Mouse (Mus musculus): ENCODE measurements around the gene Gm7694. TPM values are rescaled to one million over a fixed set of nuclear protein-coding genes. Genes with fewer than 3 reads are reported as not detected.

The Gm7694 gene
- polyA plus RNA-seq, 1 experiment from 2014 or later = 2.2 TPM

DNA sequence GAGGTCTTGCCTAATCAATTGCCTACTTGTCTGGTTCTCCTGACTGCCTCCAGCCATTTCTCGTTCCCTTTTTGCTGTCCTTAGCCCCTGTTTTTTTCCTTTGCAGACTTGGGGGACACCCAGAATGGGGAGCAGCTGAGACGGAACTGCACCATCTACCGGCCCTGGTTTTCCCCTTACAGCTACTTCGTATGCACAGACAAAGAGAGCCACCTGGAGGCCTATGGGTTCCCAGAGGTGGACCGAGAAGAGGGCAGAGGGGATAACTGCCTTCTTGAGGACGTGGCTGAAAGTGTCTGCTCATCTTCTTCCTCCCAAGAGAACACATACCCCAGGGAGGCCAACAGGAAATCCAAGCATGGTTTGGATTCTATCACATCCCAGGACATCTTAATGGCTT is 5.3 kb upstream of the Gm7694 start:
- Histone ChIP-seq H3K36me3 (no peaks in the 10 kb centered on the region; the same call in 1 of the 2 replicates), H3K27me3 (no peaks in the 10 kb centered on the region), H3K4me2 (no peak overlapping the region), H3K4me3 (no peak overlapping the region), H3K27ac (no peak overlapping the region), H3K9ac (no peak overlapping the region), H3K9me3 (no peaks in the 10 kb centered on the region), H3K4me1 (replicated peaks) (no peaks in the 10 kb centered on the region)
- 78% methylated on average over 6 of the region's 6 CpGs for WGBS
- ATAC-seq (ENCODE audit: low FRiP score) = no peak

DNA sequence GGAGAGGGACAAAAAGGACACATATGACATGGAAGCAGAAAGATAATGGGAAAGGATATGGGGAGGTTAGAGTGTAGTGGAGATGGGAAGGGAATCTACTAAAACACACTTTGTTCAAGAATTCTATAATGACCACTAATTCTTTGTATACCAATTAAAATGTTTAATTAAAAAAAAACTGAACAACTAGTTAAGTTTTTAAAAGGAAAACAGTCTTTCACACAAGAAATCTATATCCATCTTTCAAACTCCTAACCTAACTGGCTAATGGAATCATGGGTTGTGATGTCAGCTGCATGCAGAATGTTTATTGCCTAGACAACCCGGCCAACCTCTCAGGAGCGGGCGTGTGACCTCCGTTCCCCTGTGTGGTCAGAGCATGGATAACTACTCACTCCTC is 2.4 kb upstream of the Gm7694 start, which contains the start of gene Spata46:
TSS of gene Spata46 (plus strand) at position 301 of the 400 bp plus-strand sequence.
- no peak within 1 kb of the TSS for H3K4me2 ChIP-seq
- no peak within 1 kb of the TSS for H3K4me3 ChIP-seq
- ATAC-seq (ENCODE audit: low FRiP score) = no peak
- no peak within 1 kb of the TSS for H3K9ac ChIP-seq
- no peaks in the 10 kb centered on the region for H3K9me3 ChIP-seq
- 94% methylated on average over 4 of the region's 4 CpGs for WGBS
- no peaks in the 10 kb centered on the region for H3K4me1 ChIP-seq (replicated peaks)
- no peaks in the 10 kb centered on the region for H3K36me3 ChIP-seq
- H3K27ac ChIP-seq = no peak within 1 kb of the TSS
- H3K27me3 ChIP-seq = no peaks in the 10 kb centered on the region

DNA sequence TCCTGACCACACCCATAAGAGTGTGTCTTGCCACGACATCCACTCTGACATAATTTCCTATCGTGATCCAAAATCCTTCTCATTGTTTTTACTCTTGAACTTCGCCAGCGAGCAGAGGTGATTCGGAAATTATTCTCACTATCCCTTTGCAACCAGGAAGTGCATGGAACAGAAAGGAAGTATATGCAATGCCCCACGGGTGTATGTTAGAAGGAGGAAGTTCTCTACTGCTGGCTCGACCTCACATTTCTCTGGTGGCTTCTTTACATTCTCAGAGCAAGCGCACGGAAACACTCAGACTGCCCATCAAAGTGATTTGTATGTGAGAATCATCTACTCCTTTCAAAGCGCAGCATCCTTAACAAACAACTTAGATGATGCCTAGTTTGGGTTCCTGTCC is 1.1 kb downstream of the Gm7694 start:
- Histone ChIP-seq H3K4me1 (replicated peaks) (no peaks in the 10 kb centered on the region), H3K9ac (no peak overlapping the region), H3K4me2 (no peak overlapping the region), H3K9me3 (no peaks in the 10 kb centered on the region), H3K27ac (no peak overlapping the region), H3K4me3 (no peak overlapping the region), H3K27me3 (no peaks in the 10 kb centered on the region), H3K36me3 (no peaks in the 10 kb centered on the region)
- WGBS = 91% methylated on average over 10 of the region's 10 CpGs
- ATAC-seq (ENCODE audit: low FRiP score) = no peak

DNA sequence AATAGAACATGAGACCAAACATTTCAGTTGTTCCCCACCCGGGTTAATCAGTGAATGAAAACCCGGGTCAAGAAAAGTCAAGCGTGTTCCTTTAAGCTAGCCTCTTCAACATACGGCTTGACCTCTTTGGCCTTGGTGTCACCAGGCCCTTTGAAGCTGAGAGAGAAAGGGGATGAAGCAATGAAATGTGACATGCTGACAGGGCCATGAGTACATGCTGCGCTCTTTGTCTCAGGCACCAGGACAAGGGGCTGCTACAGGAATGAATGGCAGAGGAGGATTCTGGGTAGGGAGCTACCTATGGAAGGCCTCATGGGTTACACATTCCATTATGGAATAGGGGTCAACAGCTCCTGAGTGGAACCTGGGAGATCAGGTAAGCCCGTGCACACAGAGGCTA is 3.0 kb downstream of the Gm7694 start:
- H3K4me3 ChIP-seq = no peak overlapping the region
- no peaks in the 10 kb centered on the region for H3K9me3 ChIP-seq
- 0 out of 2 replicates have a peak, but pooled peaks cover 4% of the 10 kb centered on the region for H3K36me3 ChIP-seq
- no peak overlapping the region for H3K9ac ChIP-seq
- 37% methylated on average over 6 of the region's 6 CpGs for WGBS
- H3K4me1 ChIP-seq (replicated peaks) = no peaks in the 10 kb centered on the region
- H3K27ac ChIP-seq = no peak overlapping the region
- H3K4me2 ChIP-seq = no peak overlapping the region
- ATAC-seq (ENCODE audit: low FRiP score) = no peak
- H3K27me3 ChIP-seq = no peaks in the 10 kb centered on the region

DNA sequence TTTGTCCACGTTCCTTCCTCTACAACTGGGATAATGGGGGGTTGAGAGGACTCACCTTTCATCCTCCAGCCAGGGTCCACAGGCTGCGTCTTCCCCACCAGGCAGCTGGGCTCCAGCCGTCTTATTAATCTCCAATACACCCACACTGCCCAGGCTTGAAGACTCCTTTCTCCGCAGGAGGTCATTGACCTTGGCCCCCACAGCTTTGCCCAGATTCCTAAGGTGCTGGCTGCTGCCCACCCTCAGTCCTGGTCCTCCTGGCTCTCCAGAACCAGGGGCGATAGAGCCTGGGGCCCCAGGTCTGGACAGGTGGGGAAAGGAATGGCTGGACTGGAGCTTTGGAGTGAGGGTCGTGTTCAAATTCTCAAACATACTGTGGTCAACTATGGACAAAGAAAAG is 3.7 kb downstream of the Gm7694 start:
- WGBS = 63% methylated on average over 6 of the region's 6 CpGs
- Histone ChIP-seq H3K36me3 (0 out of 2 replicates have a peak, but pooled peaks cover 4% of the 10 kb centered on the region), H3K4me1 (replicated peaks) (no peaks in the 10 kb centered on the region)

DNA sequence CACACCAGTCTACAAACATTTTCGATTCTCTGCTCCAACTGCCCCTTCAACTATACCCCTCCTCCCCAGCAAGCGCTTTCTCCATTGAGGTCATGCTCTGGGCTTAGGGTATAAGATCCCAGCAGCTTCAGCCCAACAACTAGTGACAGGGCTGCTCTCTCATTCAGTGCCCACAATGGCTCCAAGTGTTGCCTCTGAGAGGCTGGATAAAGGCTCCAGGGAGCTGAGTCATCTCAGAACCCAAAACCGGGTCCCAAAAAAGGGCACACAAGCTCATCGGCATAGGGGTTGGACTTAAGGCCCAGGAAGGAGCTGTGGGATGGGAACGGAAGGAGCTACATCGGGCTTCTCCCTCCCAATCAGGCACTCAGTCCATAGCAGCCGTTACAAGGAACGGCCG is 4.4 kb downstream of the Gm7694 start:
- Histone ChIP-seq H3K9ac (no peak overlapping the region), H3K36me3 (0 out of 2 replicates have a peak, but pooled peaks cover 4% of the 10 kb centered on the region), H3K9me3 (no peaks in the 10 kb centered on the region), H3K27me3 (no peaks in the 10 kb centered on the region), H3K4me2 (no peak overlapping the region), H3K27ac (no peak overlapping the region), H3K4me3 (no peak overlapping the region), H3K4me1 (replicated peaks) (no peaks in the 10 kb centered on the region)
- 95% methylated on average over 9 of the region's 9 CpGs for WGBS
- no peak for ATAC-seq (ENCODE audit: low FRiP score)

More for the DNA sequence above, 3.7 kb downstream of the Gm7694 start:
- H3K9ac ChIP-seq = no peak overlapping the region
- no peaks in the 10 kb centered on the region for H3K27me3 ChIP-seq
- no peaks in the 10 kb centered on the region for H3K9me3 ChIP-seq
- no peak for ATAC-seq (ENCODE audit: low FRiP score)
- no peak overlapping the region for H3K4me3 ChIP-seq
- H3K27ac ChIP-seq = no peak overlapping the region
- no peak overlapping the region for H3K4me2 ChIP-seq

DNA sequence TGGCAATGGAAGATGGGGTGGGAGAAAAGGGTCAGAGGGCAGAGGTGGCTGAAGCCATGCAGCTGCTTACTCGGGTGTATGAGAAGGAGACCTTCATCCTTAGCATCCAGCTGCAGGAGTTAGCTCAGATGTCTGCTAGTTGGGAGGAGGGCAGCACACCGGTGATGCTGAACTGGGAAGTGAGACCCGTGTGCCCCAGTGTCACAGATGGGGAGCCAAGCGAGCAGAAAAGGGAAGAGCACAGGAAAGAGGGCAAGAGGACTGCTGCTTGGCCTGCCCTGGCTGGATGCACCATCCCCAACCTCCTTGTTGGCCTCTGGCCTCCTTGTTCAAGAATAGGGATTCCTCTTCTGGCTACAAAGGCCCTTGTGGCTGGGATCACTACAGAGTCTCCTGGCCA is 6.6 kb downstream of the Gm7694 start:
- no peak overlapping the region for H3K27ac ChIP-seq
- 0 out of 2 replicates have a peak, but pooled peaks cover 4% of the 10 kb centered on the region for H3K36me3 ChIP-seq
- no peaks in the 10 kb centered on the region for H3K27me3 ChIP-seq
- WGBS = 85% methylated on average over 4 of the region's 4 CpGs
- ATAC-seq (ENCODE audit: low FRiP score) = no peak
- no peak overlapping the region for H3K9ac ChIP-seq
- no peak overlapping the region for H3K4me2 ChIP-seq
- H3K9me3 ChIP-seq = no peaks in the 10 kb centered on the region
- no peak overlapping the region for H3K4me3 ChIP-seq
- H3K4me1 ChIP-seq (replicated peaks) = 0 out of 2 replicates have a peak, but pooled peaks cover 7% of the 10 kb centered on the region

DNA sequence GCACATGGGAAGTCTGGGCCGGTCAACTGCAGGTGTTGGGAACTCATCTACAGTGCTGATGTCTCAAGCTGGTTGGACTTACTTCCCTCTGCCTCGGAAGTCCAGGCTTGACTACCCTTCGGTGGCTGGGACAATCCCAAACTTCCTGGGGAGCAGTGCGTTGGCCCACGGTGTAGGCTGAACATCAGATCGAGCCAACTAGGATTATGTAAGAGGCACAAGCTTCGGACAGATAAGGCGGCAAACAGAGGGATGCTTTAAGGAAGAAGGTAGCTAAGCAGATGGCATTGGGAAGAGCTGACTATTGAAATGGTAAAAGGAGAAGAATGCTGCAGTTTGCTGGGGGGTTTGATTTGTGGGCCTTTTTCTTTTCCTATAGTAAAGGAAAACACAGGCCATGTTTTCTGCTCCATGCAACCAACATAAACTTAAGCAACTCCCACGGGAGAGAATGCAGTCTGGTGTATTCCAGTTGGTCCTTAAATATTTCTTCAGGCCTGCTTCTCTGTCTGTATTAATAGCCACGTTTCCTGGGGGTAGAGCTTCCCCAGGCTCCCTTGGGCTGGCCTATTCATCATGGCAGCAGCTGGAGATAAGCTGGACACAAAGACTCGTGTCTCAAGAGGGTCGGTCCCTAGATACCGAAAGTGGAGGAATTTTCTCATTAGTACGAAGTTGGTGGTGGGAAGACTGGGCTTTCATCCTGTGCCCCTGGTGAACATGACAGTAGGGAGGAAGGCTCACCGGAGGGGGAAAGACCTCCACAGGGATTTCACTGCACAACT is 11.2 kb downstream of the Gm7694 start:
- H3K27me3 ChIP-seq = no peaks in the 10 kb centered on the region
- no peaks in the 10 kb centered on the region for H3K9me3 ChIP-seq
- 0 out of 2 replicates have a peak, but pooled peaks cover 4% of the 10 kb centered on the region for H3K36me3 ChIP-seq
- 0 out of 2 replicates have a peak, but pooled peaks cover 10% of the 10 kb centered on the region for H3K4me1 ChIP-seq (replicated peaks)
- ATAC-seq (ENCODE audit: low FRiP score) = no peak
- H3K4me3 ChIP-seq = no peak overlapping the region
- H3K4me2 ChIP-seq = no peak overlapping the region
- WGBS = 68% methylated on average over 15 of the region's 15 CpGs
- no peak overlapping the region for H3K9ac ChIP-seq
- no peak overlapping the region; the same call in 1 of the 2 replicates for H3K27ac ChIP-seq

DNA sequence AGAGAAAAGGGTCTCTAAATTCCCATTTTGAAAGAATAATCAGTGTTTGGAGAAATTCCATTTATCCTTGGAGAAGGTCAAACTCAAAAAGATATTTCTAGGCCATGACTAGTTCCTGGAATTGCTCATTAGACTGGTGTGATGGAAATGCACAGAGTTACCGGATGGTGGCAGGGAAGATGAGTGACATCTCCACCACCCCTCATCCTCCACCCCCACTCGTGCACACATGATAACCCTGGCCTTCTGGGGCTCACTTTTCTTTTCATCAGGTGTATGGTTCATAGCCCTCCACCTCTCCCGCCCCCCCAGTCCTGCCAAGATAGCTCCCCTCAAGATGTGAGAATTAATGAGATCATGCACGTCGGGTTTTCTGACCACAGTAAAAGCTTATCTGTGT is 12.9 kb downstream of the Gm7694 start:
- H3K4me2 ChIP-seq = no peak overlapping the region
- H3K9ac ChIP-seq = no peak overlapping the region
- no peaks in the 10 kb centered on the region for H3K36me3 ChIP-seq
- 0 out of 2 replicates have a peak, but pooled peaks cover 10% of the 10 kb centered on the region for H3K4me1 ChIP-seq (replicated peaks)
- no peak for ATAC-seq (ENCODE audit: low FRiP score)
- H3K27me3 ChIP-seq = no peaks in the 10 kb centered on the region
- H3K27ac ChIP-seq = no peak overlapping the region
- H3K4me3 ChIP-seq = no peak overlapping the region
- no peaks in the 10 kb centered on the region for H3K9me3 ChIP-seq
- 88% methylated on average over 5 of the region's 5 CpGs for WGBS

DNA sequence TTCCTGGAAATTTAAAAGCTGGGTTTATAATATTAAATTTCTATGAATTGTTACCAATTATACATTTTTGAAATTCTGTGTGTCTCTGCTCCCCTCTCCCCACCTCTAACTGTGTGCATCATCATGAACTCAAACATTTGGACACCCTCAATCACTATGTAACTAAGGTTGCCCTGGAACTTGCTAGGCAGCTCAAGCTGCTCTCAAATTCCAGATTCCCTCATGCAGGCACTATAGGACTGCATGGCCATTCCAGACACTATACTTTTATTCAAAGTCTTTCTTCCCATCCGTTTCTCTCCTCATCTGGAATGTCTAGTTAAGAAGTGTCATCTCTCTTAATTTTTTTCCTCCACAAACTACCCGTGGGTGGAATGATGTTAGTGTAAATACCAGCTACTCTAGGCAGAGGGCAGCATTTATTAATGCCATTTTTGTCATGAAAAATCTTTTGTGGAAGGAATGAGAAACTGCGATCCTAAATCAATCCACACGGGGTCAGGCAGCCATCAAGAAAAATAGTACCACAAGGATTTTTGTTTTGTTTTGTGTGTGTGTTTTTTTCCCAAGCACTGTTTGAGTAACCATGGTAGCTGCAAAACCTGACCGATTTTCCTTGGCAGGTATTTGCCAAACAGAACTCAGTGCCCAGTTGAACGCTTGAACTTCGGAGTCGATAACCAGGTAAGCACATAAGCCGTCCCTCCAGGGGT is 13.7 kb downstream of the Gm7694 start:
- H3K9ac ChIP-seq = no peak overlapping the region
- no peaks in the 10 kb centered on the region for H3K27me3 ChIP-seq
- peak overlapping the region; percentile 30; the same call in 1 of the 2 replicates for H3K4me2 ChIP-seq
- no peak overlapping the region for H3K27ac ChIP-seq
- 0 out of 2 replicates have a peak, but pooled peaks cover 10% of the 10 kb centered on the region for H3K4me1 ChIP-seq (replicated peaks)
- no peaks in the 10 kb centered on the region for H3K9me3 ChIP-seq
- H3K36me3 ChIP-seq = no peaks in the 10 kb centered on the region
- 41% methylated on average over 9 of the region's 9 CpGs for whole genome bisulfite sequencing
- peak; percentile 49; the same call in 1 of the 2 replicates for ATAC-seq (ENCODE audit: low FRiP score)
- no peak overlapping the region for H3K4me3 ChIP-seq

DNA sequence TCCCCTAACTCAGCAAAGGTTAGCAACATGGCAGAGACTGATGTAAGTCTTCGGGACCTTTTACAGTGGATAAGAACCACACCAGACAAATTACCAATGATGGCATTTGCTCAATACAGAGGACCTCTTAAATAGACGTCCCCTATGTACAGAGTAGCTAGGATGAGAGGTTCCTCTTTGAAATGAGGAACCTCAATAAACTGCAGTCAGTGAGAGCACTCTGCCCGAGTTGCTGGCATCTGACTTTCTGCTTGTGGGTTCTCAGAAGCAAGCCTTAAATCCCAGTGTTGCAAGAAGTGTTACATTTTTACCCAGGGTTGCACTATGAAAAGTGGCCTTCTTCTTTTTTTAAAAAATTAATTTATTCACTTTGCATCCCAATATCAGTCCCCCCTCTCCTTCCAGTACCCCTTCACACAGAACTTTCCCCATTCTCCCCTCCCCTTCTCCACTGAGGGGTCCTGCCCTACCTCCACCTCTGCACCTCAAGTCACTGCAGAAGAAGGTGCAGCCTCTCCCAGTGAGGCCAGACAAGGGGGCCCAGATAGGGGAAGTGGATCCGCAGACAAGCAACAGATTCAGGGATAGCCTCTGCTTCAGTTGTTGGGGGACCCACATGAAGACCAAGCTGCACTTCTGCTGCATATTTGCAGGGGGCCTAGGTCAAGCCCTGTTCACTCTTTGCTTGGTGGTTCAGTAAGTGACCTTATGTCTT is 23.6 kb downstream of the Gm7694 start:
- Histone ChIP-seq H3K27me3 (no peaks in the 10 kb centered on the region), H3K27ac (no peak overlapping the region), H3K4me1 (replicated peaks) (no peaks in the 10 kb centered on the region), H3K9ac (no peak overlapping the region), H3K36me3 (no peaks in the 10 kb centered on the region), H3K4me3 (no peak overlapping the region), H3K9me3 (no peaks in the 10 kb centered on the region), H3K4me2 (no peak overlapping the region)
- ATAC-seq (ENCODE audit: low FRiP score) = no peak
- WGBS = 81% methylated on average over 4 of the region's 4 CpGs

DNA sequence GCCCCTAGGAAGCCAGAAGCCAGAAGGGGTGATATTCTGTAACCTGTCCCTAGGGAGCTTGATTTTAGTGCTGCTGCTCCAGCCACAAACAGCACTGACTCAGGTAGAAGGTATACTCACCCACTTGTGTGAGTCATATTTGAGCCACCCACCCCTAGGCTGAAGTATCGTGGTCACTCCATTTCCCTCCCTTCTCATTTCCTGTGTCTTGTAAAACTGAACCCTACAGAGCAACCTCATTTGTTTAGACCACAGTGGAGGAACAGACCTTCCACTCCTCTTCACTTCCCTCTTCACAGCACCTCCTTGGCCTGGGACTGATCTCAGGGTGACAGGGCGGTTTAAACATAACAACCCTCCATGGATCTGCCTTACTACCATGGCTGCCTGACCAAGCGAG is 29.1 kb downstream of the Gm7694 start, which contains the start of gene Sh2d1b1:
TSS of gene Sh2d1b1 (plus strand) at position 305 of the 400 bp plus-strand sequence.
- H3K36me3 ChIP-seq = no peaks in the 10 kb centered on the region
- no peak within 1 kb of the TSS for H3K4me2 ChIP-seq
- no peaks in the 10 kb centered on the region for H3K4me1 ChIP-seq (replicated peaks)
- H3K27me3 ChIP-seq = no peaks in the 10 kb centered on the region
- H3K9ac ChIP-seq = no peak within 1 kb of the TSS
- H3K4me3 ChIP-seq = no peak within 1 kb of the TSS
- WGBS = 85% methylated on average over 3 of the region's 3 CpGs
- H3K9me3 ChIP-seq = 0 out of 2 replicates have a peak, but pooled peaks cover 5% of the 10 kb centered on the region
- no peak within 1 kb of the TSS for H3K27ac ChIP-seq
- no peak for ATAC-seq (ENCODE audit: low FRiP score)

Measured in hindbrain, embryonic 13.5 days (tissue).